Mouse (Mus musculus) ES-Bruce4 (cell line): ENCODE data around the gene Fxr2.

Experiments
- CTCF ChIP-seq: IDR thresholded peaks from one replicate; pipeline ENCODE4 v1.8.1; 2011; ENCODE audit warnings: low read depth, low read length
- POLR2A ChIP-seq: IDR thresholded peaks from one replicate; pipeline ENCODE4 v1.8.1; 2011; ENCODE audit warnings: low read length; ENCODE audit not compliant: insufficient read depth

DNA sequence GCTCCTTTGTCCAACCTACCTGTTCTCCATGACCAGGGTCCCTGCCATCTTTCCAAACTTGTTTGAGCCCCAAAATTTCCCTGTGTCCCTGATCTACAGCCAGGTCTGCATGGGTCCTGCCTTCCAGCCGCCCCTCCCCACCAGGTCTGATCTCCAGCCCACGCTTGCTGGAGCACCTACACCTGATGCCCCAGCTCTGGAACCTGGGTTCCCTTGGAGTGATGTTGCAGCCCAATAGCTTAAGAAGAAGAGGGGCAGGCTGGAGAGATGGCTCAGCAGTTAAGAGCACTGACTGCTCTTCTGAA, 26.3 kb upstream of the Fxr2 start:
- TF ChIP-seq CTCF (no peak), POLR2A (no peak)
